Mouse (Mus musculus) bone marrow, adult 2 months (tissue): ENCODE data around the gene Olfr68.

Experiments used
- CTCF ChIP-seq: fragments of 200-500 bp; IDR thresholded peaks from 2 replicates; pipeline ENCODE4 v1.5.1; 2011; ENCODE audit warnings: low read length, control low read depth; ENCODE audit not compliant: control insufficient read depth, insufficient read depth
- POLR2A ChIP-seq: fragments of 200-500 bp; IDR thresholded peaks from 2 replicates; pipeline ENCODE4 v1.6.1; 2011; ENCODE audit warnings: low read depth, mild to moderate bottlenecking, control low read depth, low read length, borderline replicate concordance; ENCODE audit not compliant: control insufficient read depth

GRCm38 (mm10) chr7:103813766-103814165 lies 34.3 kb upstream of the Olfr68 start, which contains the start of gene Hbb-bt:
- TF ChIP-seq POLR2A, result peak; percentile 63; the same call in 1 of the 2 replicates
- TF ChIP-seq CTCF, result no peak
